Mouse (Mus musculus): ENCODE results near the gene Sh3d19. TPM values are rescaled to one million over a fixed set of nuclear protein-coding genes. Genes with fewer than 3 reads are reported as not detected.
A peak's percentile ranks its signal among the peaks of the same experiment; 100 is the strongest.

The Sh3d19 gene
- total RNA-seq, 2 experiments from 2014 or later, result 22.6 to 26.3 TPM

DNA sequence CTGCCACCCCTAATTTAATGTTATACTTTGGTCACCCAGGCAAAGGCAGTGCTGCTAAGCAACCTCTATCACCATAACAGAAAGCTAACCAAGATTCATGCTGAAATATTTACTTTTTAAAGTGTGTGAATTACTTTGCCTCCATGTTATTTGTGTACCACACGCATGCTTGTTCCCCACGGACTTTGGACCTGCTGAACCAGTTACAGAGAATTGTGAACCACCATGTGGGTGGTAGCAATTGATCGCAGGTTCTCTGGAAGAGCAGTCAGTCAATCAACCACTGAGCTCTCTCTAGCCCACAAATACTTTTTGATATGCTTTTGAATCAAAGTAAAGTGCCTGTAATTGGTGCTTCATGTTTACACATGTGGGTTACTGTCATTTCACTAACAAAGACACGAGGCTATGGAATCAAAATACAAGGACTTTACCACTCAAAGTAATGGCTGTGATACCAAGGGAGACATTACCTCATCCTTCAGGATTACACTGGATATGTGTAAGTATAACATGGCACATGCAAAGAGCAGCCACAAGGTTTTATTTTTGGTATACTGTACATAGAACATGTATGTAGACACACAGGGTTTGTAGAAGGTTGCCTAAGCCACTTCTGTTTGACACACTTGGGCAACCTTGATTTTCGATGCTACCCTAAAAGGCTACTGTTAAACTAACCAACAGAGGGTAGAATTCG is 164.2 kb downstream of the Sh3d19 start:
- no peak for DNase-seq (ENCODE audit: extremely low spot score in 1 of 2, low spot score in 1 of 2)

DNA sequence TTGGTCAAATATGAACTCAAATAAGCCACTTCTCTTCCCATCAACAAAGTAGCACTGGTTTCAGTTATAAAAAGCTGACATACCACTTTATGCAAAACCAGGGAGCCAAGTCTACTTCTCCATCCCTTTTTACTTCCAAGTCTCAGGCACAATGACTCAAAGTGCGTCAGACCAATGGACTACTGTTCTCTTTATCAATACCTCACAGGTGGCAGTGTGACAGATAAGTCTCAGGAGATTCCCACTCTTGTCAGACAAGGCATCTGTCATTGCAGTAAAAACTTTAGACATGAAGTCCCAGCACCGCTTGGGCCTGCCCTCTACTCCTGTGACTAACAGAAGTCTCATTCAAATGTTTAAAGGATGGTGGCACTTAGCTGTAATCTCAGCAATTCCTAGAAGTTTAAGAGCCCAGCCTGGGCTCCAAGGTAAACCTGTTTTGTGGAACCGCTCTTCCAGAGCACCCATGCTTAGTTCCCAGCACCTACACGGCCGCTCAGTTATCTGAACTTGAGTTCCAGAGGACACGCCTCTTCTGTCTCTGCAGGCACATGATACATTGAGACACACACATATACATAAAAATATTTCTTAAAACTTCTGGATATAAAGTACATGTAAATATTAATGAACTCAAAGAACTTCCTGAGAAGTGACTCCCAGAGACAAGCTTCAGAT is 165.1 kb downstream of the Sh3d19 start:
- DNase-seq (ENCODE audit: extremely low spot score in 1 of 2, low spot score in 1 of 2), result no peak

DNA sequence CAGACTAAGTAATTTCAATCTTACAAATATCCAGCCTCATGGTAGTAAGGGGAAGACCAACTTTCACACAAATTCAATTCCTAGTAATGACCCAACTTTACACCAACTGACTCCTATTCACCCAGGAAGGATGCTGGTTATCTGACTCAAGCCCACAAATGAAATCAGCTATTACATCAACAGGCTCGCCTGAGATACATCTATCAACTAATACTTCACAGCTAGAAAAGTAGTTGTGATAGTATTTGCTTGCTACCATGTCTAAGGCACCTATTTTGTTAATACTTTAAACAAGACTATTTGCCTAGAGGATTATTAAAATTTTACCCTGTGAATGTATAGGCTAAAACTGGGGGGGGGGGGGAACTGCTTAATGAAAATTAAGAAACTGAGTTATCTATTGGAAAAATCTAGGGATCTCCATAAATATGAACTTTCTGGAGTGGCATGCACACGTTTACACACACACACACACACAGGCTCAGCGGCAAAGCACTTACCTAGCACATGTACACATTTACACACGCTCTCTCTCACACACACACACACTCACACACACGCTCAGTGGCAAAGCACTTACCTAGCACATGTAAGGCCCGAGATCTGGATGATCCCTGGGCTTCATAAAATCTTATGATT is 166.1 kb downstream of the Sh3d19 start:
- no peak for DNase-seq (ENCODE audit: extremely low spot score in 1 of 2, low spot score in 1 of 2)

GRCm38 (mm10) chr3:86139660-86140059 is 168.8 kb downstream of the Sh3d19 start:
- no peak for DNase-seq (ENCODE audit: extremely low spot score in 1 of 2, low spot score in 1 of 2)

GRCm38 (mm10) chr3:86141366-86141765 is 170.5 kb downstream of the Sh3d19 start:
- DNase-seq (ENCODE audit: extremely low spot score in 1 of 2, low spot score in 1 of 2), result no peak

- no peak for DNase-seq (ENCODE audit: extremely low spot score in 1 of 2, low spot score in 1 of 2)
Observed at GRCm38 (mm10) chr3:86141886-86142262, 171.0 kb downstream of the Sh3d19 start.

DNA sequence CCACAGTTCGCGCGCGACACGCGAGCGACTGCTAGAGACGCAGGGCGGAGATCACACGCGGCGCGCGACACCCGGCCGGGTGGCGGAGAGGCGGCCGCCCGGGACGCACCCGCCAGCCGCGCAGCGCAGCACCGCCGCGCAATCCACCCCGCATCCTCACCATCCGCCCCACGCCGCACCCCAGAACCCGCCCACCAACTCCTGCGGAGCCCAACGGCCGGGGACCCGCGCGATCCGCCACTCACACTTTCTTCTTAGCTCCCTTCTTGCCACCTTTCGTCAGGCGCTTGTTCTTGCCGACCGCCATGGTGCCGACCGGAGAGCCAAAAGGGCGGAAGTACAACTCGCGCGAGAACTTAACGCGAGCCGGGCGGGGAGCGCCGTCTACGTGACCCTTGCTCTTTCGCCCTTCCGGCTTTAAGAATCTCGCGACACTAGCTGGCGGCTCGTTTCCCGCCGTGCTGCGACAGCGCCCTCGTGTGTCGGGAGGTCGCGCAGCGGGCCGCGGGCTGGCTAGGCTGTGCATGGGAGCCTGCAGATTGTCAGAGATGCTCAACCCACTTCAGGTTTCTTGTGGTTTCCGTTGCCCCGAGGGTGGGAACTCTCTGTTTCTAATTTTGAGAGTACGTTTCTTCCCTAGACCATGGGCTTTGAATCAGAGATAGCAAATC is 171.5 kb downstream of the Sh3d19 start, which contains the start of gene Rps3a1:
Rps3a1 (minus strand) TSS at position 440 of the 671 bp plus-strand sequence.
- peak; percentile 100 for DNase-seq (ENCODE audit: extremely low spot score in 1 of 2, low spot score in 1 of 2)

- no peak for DNase-seq (ENCODE audit: extremely low spot score in 1 of 2, low spot score in 1 of 2)
Observed at GRCm38 (mm10) chr3:86142934-86143317, 172.0 kb downstream of the Sh3d19 start.

DNA sequence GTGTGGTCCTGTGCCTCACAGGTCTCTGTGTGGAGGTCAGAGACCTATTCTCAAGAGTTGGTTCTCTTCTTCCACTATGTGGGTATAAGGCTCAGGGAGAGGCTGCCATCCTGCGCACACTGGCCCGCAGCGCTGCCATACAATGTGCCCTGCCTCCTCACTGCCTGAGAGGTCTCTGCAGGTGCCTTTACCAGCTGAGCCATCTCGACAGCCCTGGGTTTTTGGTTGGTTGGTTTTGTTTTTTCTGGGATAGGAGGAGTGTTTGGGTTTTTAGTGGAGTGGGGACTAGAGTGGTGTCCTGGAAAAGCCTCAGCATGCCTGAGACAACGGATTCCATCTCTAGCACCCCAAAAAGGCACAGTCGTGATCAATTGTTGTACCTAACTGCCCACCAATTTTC is 172.4 kb downstream of the Sh3d19 start:
- no peak for DNase-seq (ENCODE audit: extremely low spot score in 1 of 2, low spot score in 1 of 2)

DNA sequence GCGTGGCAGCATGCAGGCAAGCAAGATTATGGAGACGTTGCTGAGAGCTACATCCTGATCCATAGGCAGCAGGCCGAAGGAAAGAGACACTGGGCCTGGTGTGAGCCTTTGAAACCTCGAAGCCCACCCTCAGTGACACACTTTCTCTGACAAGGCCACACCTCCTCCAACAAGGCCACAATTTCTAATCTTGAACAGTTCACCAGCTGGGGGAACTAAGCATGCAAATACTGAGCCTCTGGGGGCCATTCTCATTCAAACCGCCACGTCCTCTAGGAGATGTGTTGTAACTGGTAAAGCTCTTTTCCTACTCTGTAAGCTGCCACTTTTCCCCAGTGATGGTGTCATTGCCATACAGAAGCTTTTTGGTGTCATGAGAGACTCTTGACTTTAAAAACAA is 178.2 kb downstream of the Sh3d19 start:
- no peak for DNase-seq (ENCODE audit: extremely low spot score in 1 of 2, low spot score in 1 of 2)

GRCm38 (mm10) chr3:86149521-86149920 is 178.6 kb downstream of the Sh3d19 start:
- no peak for DNase-seq (ENCODE audit: extremely low spot score in 1 of 2, low spot score in 1 of 2)

- no peak for DNase-seq (ENCODE audit: extremely low spot score in 1 of 2, low spot score in 1 of 2)
Observed at GRCm38 (mm10) chr3:86168841-86169425, 198.0 kb downstream of the Sh3d19 start.

- no peak for DNase-seq (ENCODE audit: extremely low spot score in 1 of 2, low spot score in 1 of 2)
Observed at GRCm38 (mm10) chr3:86179714-86180113, 208.8 kb downstream of the Sh3d19 start.

Other genes starting within 250 kb of the Sh3d19 start
- 10 to 100 TPM; 10.6 to 10.7 TPM for gene Fam160a1, start 153.8 kb upstream of the Sh3d19 start, total RNA-seq (2021)
- gene Glt28d2, start 83.6 kb upstream of the Sh3d19 start, total RNA-seq (2021), result under 1 TPM; 0.20 to 0.40 TPM
- 1 to 10 TPM in 1 of 2 experiments, under 1 TPM in 1; 0.92 to 1.4 TPM for gene Gm37240, start 83.6 kb upstream of the Sh3d19 start, total RNA-seq (2021)
- not detected for gene Prss48, start 31.4 kb downstream of the Sh3d19 start, total RNA-seq (2021)
- 100 to 1,000 TPM; 358 to 428 TPM for gene Rps3a1, start 171.6 kb downstream of the Sh3d19 start, total RNA-seq (2021)